Mouse (Mus musculus): ENCODE data around the gene Palm. TPM values are rescaled to one million over a fixed set of nuclear protein-coding genes. Genes with fewer than 3 reads are reported as not detected.

Palm gene
- polyA plus RNA-seq, 1 experiment from 2014 or later, result 66.6 TPM

DNA sequence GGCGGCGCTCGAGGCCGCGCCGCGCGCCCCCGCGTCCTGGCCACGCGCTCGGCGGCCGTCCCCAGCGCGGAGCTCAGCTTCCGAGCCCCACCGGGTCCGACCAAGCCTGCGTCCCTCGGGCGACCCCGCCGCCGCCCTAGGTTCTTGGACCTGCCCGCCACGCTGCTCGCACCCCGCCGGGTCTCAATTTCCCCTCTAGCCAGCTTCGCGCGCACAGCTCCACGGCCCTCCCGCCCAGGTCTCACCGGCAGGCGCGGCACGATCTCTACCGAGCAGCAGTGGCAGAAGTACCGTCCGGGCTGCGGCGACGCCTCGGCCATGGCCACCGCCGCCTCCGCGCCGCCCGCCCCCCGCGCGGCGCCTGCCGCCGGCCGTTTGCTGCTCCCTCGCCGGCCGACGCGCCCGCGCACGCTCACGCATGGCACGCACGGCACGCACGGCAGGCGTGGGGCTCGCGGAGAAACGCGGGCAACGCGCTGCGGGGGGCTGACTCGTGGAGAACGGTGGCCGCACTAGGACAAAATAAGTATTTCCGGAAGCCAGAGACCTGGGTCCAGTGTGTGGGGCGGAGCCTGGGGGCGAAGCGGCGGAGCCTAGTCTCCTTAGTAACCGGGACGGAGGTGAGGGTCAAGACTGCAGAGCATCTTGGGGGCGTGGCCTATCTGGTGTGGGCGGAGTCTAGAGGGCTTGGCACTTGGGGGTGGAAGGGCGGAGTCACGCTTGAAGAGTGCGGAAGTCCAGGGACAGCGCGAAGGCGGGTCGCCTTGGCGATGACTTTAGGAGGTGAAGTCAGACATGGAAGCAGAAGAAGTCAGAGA lies 26.7 kb upstream of the Palm start, which contains the start of gene Rnf126:
Gene Rnf126 (minus strand): TSS at position 445 of the 818 bp plus-strand sequence.
- peaks cover 3% of the 10 kb centered on the region; the same call in 1 of the 2 replicates for H3K27me3 ChIP-seq (ENCODE audit: control insufficient read depth, insufficient read depth, low read length)
- no peaks in the 10 kb centered on the region for H3K9me3 ChIP-seq (replicated peaks; ENCODE audit: control insufficient read depth, low read length)
- peaks cover 7% of the 10 kb centered on the region for H3K36me3 ChIP-seq (ENCODE audit: control insufficient read depth, insufficient read depth, low read length)
- peak; percentile 92 for ATAC-seq (replicated peaks; ENCODE audit: insufficient number of reproducible peaks, low FRiP score, low TSS enrichment)
- H3K9ac ChIP-seq (ENCODE audit: low read depth, low read length), result peak within 1 kb of the TSS; percentile 92
- under 1% methylated on average over 92 of the region's 101 CpGs for whole genome bisulfite sequencing (ENCODE audit: insufficient replicate concordance)
- H3K4me2 ChIP-seq, result peak within 1 kb of the TSS; percentile 96
- H3K27ac ChIP-seq (ENCODE audit: low read depth, low read length), result peak within 1 kb of the TSS; percentile 92
- H3K4me3 ChIP-seq (ENCODE audit: low read depth, low read length), result peak within 1 kb of the TSS; percentile 92
- H3K4me1 ChIP-seq (ENCODE audit: control insufficient read depth, insufficient read depth, low read length), result peaks cover 35% of the 10 kb centered on the region

DNA sequence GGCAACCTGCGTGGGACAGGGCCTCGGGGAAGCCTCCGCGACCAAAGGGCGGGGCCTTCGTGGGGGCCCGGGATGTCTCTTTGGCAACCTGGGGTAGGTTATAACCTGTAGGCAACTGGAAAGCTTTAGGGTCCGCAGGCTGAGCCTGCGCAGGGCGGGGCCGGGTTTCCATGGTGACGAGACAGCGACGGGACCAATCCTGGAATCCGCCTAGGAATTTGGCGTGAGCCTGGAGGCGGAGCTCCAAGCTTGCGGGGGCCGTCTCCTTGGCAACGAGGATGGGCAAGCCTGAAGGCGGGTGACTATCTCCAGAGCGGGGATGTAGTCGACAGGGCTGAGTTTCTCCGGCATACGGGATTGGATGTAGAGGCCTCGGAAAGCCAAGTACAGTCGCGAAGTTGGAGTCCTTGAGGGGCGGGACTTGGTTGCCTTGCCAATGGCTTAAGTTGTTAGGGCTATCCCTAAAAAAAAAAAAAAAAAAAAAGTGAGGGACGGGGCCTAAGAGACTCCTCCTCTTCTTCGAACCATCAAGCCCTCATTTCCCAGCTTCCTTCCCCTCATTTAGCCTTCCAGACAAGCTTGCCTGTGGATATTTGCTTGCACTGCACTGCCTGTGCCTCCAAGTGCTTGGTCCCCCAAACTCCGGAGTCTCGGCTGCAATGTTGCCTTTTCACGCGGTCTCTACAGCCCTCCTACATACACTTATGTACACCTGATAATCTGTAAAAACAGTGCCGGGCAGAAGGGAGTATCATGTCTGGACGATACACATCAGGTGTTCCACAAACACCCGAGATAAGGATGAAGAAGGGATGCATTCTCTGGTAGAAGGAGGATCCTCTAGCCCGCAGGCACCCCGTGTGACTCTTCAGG lies 25.8 kb upstream of the Palm start:
- Histone ChIP-seq H3K9ac (ENCODE audit: low read depth, low read length) (peak overlapping the region; percentile 58; the same call in 1 of the 2 replicates), H3K4me1 (ENCODE audit: control insufficient read depth, insufficient read depth, low read length) (peaks cover 35% of the 10 kb centered on the region), H3K27me3 (ENCODE audit: control insufficient read depth, insufficient read depth, low read length) (peaks cover 4% of the 10 kb centered on the region; the same call in 1 of the 2 replicates), H3K27ac (ENCODE audit: low read depth, low read length) (peak overlapping the region; percentile 65), H3K4me2 (peak overlapping the region; percentile 96), H3K4me3 (ENCODE audit: low read depth, low read length) (peak overlapping the region; percentile 92), H3K36me3 (ENCODE audit: control insufficient read depth, insufficient read depth, low read length) (no peaks in the 10 kb centered on the region), H3K9me3 (replicated peaks; ENCODE audit: control insufficient read depth, low read length) (peaks cover 3% of the 10 kb centered on the region; the same call in 1 of the 2 replicates)
- WGBS (ENCODE audit: insufficient replicate concordance), result 11% methylated on average over 40 of the region's 40 CpGs
- ATAC-seq (replicated peaks; ENCODE audit: insufficient number of reproducible peaks, low FRiP score, low TSS enrichment), result peak; percentile 62

DNA sequence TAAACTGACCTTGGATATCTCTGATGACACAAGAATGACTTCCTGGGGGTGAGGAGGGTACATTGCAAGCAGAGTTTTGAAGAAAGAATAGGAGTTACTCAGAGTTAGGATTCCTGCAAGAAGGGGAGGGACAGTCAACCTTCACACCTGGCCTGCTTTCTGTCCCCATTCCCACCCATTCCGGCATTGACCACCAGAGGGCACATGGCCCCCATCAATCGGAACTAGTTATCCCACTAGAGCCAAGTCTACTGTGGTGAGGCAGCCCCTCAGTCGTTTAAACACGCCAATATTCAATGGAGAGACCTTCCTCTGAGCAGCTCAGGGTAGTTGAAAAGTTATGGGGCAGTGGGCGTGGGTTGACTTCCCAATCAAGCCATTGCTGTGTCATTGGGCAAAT lies 25.0 kb upstream of the Palm start:
- no peak overlapping the region for H3K27ac ChIP-seq (ENCODE audit: low read depth, low read length)
- peaks cover 3% of the 10 kb centered on the region; the same call in 1 of the 2 replicates for H3K9me3 ChIP-seq (replicated peaks; ENCODE audit: control insufficient read depth, low read length)
- WGBS (ENCODE audit: insufficient replicate concordance), result under 1% methylated on average over 5 of the region's 5 CpGs
- H3K4me2 ChIP-seq, result no peak overlapping the region
- no peak overlapping the region for H3K4me3 ChIP-seq (ENCODE audit: low read depth, low read length)
- H3K36me3 ChIP-seq (ENCODE audit: control insufficient read depth, insufficient read depth, low read length), result no peaks in the 10 kb centered on the region
- no peak for ATAC-seq (replicated peaks; ENCODE audit: insufficient number of reproducible peaks, low FRiP score, low TSS enrichment)
- H3K4me1 ChIP-seq (ENCODE audit: control insufficient read depth, insufficient read depth, low read length), result peaks cover 32% of the 10 kb centered on the region
- H3K27me3 ChIP-seq (ENCODE audit: control insufficient read depth, insufficient read depth, low read length), result peaks cover 6% of the 10 kb centered on the region; the same call in 1 of the 2 replicates
- H3K9ac ChIP-seq (ENCODE audit: low read depth, low read length), result no peak overlapping the region

DNA sequence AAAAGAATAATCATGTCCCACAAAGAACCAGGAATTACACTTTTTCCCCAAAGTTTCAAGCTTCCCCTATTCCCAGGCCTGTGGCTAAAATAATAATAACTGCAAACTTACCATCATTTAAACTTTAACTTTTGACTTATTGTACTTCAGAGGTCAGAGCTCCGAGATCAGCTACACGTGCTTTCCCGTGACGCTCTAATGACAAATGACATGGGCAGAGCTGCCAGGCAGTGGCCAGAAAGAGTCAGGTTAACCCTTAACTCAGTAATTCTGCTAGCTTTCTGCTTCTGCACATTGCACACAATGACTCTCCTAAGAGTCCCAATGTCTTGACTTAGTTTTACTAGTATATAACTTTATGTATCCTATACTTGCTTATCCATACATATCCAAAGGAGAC lies 24.0 kb upstream of the Palm start:
- peaks cover 22% of the 10 kb centered on the region for H3K4me1 ChIP-seq (ENCODE audit: control insufficient read depth, insufficient read depth, low read length)
- no peak overlapping the region for H3K27ac ChIP-seq (ENCODE audit: low read depth, low read length)
- H3K9me3 ChIP-seq (replicated peaks; ENCODE audit: control insufficient read depth, low read length), result peaks cover 3% of the 10 kb centered on the region; the same call in 1 of the 2 replicates
- no peak overlapping the region for H3K4me3 ChIP-seq (ENCODE audit: low read depth, low read length)
- ATAC-seq (replicated peaks; ENCODE audit: insufficient number of reproducible peaks, low FRiP score, low TSS enrichment), result no peak
- no peak overlapping the region for H3K9ac ChIP-seq (ENCODE audit: low read depth, low read length)
- H3K36me3 ChIP-seq (ENCODE audit: control insufficient read depth, insufficient read depth, low read length), result no peaks in the 10 kb centered on the region
- WGBS (ENCODE audit: insufficient replicate concordance), result 62% methylated on average over 4 of the region's 4 CpGs
- peaks cover 6% of the 10 kb centered on the region; the same call in 1 of the 2 replicates for H3K27me3 ChIP-seq (ENCODE audit: control insufficient read depth, insufficient read depth, low read length)
- no peak overlapping the region for H3K4me2 ChIP-seq

DNA sequence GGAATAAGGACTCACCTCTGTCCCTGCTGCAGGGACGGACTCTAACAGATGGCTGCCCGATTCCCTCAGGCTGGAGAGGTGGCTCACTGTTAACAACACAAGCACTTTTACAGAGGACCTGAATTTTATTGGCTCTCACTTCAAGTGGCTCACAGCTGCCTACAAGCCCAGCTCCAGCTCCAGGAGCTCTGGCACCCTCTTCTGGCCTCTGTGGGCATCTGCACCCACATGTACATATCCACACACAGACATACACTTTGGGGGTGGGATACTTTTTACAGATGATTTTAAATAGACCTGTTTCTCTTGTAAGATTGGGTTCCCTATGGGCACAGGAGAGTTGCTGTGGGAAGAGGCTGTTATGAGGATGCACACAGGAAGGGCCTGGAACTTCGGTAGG lies 21.1 kb upstream of the Palm start:
- Histone ChIP-seq H3K4me3 (ENCODE audit: low read depth, low read length) (no peak overlapping the region), H3K4me2 (no peak overlapping the region), H3K27ac (ENCODE audit: low read depth, low read length) (no peak overlapping the region), H3K36me3 (ENCODE audit: control insufficient read depth, insufficient read depth, low read length) (no peaks in the 10 kb centered on the region), H3K9me3 (replicated peaks; ENCODE audit: control insufficient read depth, low read length) (peaks cover 7% of the 10 kb centered on the region; the same call in 1 of the 2 replicates), H3K27me3 (ENCODE audit: control insufficient read depth, insufficient read depth, low read length) (peaks cover 10% of the 10 kb centered on the region), H3K4me1 (ENCODE audit: control insufficient read depth, insufficient read depth, low read length) (peaks cover 11% of the 10 kb centered on the region; the same call in 1 of the 2 replicates), H3K9ac (ENCODE audit: low read depth, low read length) (no peak overlapping the region)
- 84% methylated on average over 3 of the region's 3 CpGs for WGBS (ENCODE audit: insufficient replicate concordance)
- ATAC-seq (replicated peaks; ENCODE audit: insufficient number of reproducible peaks, low FRiP score, low TSS enrichment), result no peak

DNA sequence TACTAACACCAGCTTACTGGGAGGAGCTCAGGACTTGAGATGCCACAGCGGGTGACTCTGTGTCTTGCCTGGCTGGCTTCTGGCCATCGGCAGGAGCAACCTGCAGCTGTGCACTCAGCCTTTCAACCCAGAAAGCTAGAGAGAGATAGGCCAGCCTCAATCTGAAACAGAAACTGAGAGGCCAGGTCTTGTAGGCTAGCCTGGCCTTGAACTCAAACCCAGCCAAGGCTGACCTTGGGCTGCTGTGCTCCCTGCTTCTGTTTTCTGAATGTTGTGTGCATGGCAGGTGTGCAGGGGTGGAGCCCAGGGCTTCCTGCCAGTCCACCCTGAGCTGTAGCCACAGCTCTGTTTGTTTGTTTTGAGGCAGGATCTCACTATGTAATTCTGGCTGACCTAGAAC lies 20.2 kb upstream of the Palm start:
- Histone ChIP-seq H3K4me3 (ENCODE audit: low read depth, low read length) (no peak overlapping the region), H3K9me3 (replicated peaks; ENCODE audit: control insufficient read depth, low read length) (peaks cover 7% of the 10 kb centered on the region; the same call in 1 of the 2 replicates), H3K27ac (ENCODE audit: low read depth, low read length) (no peak overlapping the region), H3K4me1 (ENCODE audit: control insufficient read depth, insufficient read depth, low read length) (peaks cover 13% of the 10 kb centered on the region), H3K4me2 (no peak overlapping the region), H3K9ac (ENCODE audit: low read depth, low read length) (no peak overlapping the region), H3K27me3 (ENCODE audit: control insufficient read depth, insufficient read depth, low read length) (peaks cover 17% of the 10 kb centered on the region), H3K36me3 (ENCODE audit: control insufficient read depth, insufficient read depth, low read length) (no peaks in the 10 kb centered on the region)
- WGBS (ENCODE audit: insufficient replicate concordance), result 82% methylated on average over 2 of the region's 2 CpGs
- ATAC-seq (replicated peaks; ENCODE audit: insufficient number of reproducible peaks, low FRiP score, low TSS enrichment), result no peak

DNA sequence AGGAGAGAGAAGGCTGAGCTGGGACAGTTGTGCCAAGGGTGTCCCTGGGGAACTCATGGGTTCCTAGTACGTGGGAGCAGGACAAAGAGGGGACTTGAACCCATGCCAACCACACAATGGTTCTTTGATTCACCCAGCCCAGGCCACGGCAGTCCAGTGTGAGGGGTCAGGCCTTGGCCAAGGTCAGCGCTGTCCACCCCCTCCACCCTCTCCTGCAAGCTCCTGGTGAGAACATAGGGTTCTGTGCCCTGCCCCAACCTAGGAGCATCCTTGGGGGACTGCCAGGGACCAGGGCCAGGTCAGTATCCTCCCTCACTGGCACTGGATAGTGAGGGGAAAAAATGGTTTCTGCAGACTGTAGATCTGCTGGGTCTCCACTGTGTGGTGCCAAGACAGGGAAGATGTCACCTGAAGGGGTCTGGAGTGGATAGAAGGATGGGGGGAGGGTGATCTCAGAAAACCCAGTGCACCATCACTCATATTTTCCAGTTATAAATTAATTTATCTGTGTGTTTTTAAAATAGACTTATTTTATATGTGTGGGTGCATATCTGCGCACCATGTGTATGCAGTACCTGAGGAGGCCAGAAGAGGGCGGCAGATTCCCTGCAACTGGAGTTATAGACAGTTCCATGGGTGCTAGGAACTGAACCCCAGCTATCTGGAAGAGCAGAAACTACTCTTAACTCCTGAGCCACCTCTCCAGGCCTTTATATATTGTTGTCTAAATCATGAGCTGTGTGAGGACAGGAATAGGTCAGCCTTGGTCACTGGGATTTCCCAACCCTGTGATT lies 18.7 kb upstream of the Palm start:
- 59% methylated on average over 5 of the region's 5 CpGs for WGBS (ENCODE audit: insufficient replicate concordance)
- peaks cover 30% of the 10 kb centered on the region for H3K27me3 ChIP-seq (ENCODE audit: control insufficient read depth, insufficient read depth, low read length)

More for the DNA sequence above, 18.7 kb upstream of the Palm start:
- Histone ChIP-seq H3K36me3 (ENCODE audit: control insufficient read depth, insufficient read depth, low read length) (no peaks in the 10 kb centered on the region), H3K9ac (ENCODE audit: low read depth, low read length) (no peak overlapping the region), H3K4me3 (ENCODE audit: low read depth, low read length) (no peak overlapping the region), H3K27ac (ENCODE audit: low read depth, low read length) (no peak overlapping the region), H3K4me2 (no peak overlapping the region), H3K4me1 (ENCODE audit: control insufficient read depth, insufficient read depth, low read length) (peaks cover 19% of the 10 kb centered on the region), H3K9me3 (replicated peaks; ENCODE audit: control insufficient read depth, low read length) (peaks cover 7% of the 10 kb centered on the region; the same call in 1 of the 2 replicates)
- no peak for ATAC-seq (replicated peaks; ENCODE audit: insufficient number of reproducible peaks, low FRiP score, low TSS enrichment)

All from heart, embryonic 11.5 days (tissue).